Mouse (Mus musculus): Measurements from ENCODE around the gene Zc3h7b.
"Not testable (repeated sequence)": the region's sequence is repeated elsewhere in the genome, so short reads cannot be mapped to it uniquely, and the experiment has no call there.

Gene Zc3h7b

GRCm38 (mm10) chr15:81739296-81739695, 5.6 kb upstream of the Zc3h7b start:
- no peak for DNase-seq (ENCODE audit: low spot score in 2 of 2)

GRCm38 (mm10) chr15:81739924-81740323, 4.9 kb upstream of the Zc3h7b start:
- DNase-seq (ENCODE audit: low spot score in 2 of 2) = no peak

GRCm38 (mm10) chr15:81742368-81742767, 2.5 kb upstream of the Zc3h7b start:
- DNase-seq (ENCODE audit: low spot score in 2 of 2) = not testable (repeated sequence)

GRCm38 (mm10) chr15:81745601-81746114, 801 bp downstream of the Zc3h7b start:
- peak in 1 of 2 experiments; percentile 28 for DNase-seq (ENCODE audit: low spot score in 2 of 2)

- DNase-seq (ENCODE audit: low spot score in 2 of 2) = no peak
Observed at GRCm38 (mm10) chr15:81749742-81750141, 4.9 kb downstream of the Zc3h7b start.

GRCm38 (mm10) chr15:81753669-81754068, 8.8 kb downstream of the Zc3h7b start:
- no peak for DNase-seq (ENCODE audit: low spot score in 2 of 2)

GRCm38 (mm10) chr15:81758701-81759100, 13.8 kb downstream of the Zc3h7b start:
- DNase-seq (ENCODE audit: low spot score in 2 of 2) = no peak

GRCm38 (mm10) chr15:81759542-81759941, 14.7 kb downstream of the Zc3h7b start:
- no peak for DNase-seq (ENCODE audit: low spot score in 2 of 2)

GRCm38 (mm10) chr15:81760361-81761079, 15.7 kb downstream of the Zc3h7b start:
- DNase-seq (ENCODE audit: low spot score in 2 of 2) = no peak

GRCm38 (mm10) chr15:81761381-81761780, 16.5 kb downstream of the Zc3h7b start:
- no peak for DNase-seq (ENCODE audit: low spot score in 2 of 2)

- DNase-seq (ENCODE audit: low spot score in 2 of 2) = no peak
Observed at GRCm38 (mm10) chr15:81761959-81762358, 17.1 kb downstream of the Zc3h7b start.

- no peak for DNase-seq (ENCODE audit: low spot score in 2 of 2)
Observed at GRCm38 (mm10) chr15:81764573-81764972, 19.7 kb downstream of the Zc3h7b start.

- no peak for DNase-seq (ENCODE audit: low spot score in 2 of 2)
Observed at GRCm38 (mm10) chr15:81765651-81766050, 20.8 kb downstream of the Zc3h7b start.

GRCm38 (mm10) chr15:81766439-81766838, 21.6 kb downstream of the Zc3h7b start:
- DNase-seq (ENCODE audit: low spot score in 2 of 2) = no peak

GRCm38 (mm10) chr15:81769037-81769436, 24.2 kb downstream of the Zc3h7b start:
- DNase-seq (ENCODE audit: low spot score in 2 of 2) = no peak

- DNase-seq (ENCODE audit: low spot score in 2 of 2) = no peak
Observed at GRCm38 (mm10) chr15:81772431-81773120, 27.7 kb downstream of the Zc3h7b start.

GRCm38 (mm10) chr15:81774505-81775171, 29.8 kb downstream of the Zc3h7b start:
- no peak for DNase-seq (ENCODE audit: low spot score in 2 of 2)

GRCm38 (mm10) chr15:81776631-81777422, 32.0 kb downstream of the Zc3h7b start:
- DNase-seq (ENCODE audit: low spot score in 2 of 2) = no peak

GRCm38 (mm10) chr15:81781816-81782215, 37.0 kb downstream of the Zc3h7b start:
- no peak for DNase-seq (ENCODE audit: low spot score in 2 of 2)

GRCm38 (mm10) chr15:81784762-81785161, 39.9 kb downstream of the Zc3h7b start:
- DNase-seq (ENCODE audit: low spot score in 2 of 2) = no peak

GRCm38 (mm10) chr15:81785701-81786100, 40.8 kb downstream of the Zc3h7b start:
- no peak for DNase-seq (ENCODE audit: low spot score in 2 of 2)

- DNase-seq (ENCODE audit: low spot score in 2 of 2) = no peak
Observed at GRCm38 (mm10) chr15:81787525-81787924, 42.7 kb downstream of the Zc3h7b start.

All from left cerebral cortex, adult 9 months (tissue).